Mouse (Mus musculus): Measurements from ENCODE around the gene Snx3.

- TF ChIP-seq CTCF (IDR thresholded peaks at IDR 0.05; ENCODE audit: insufficient read depth, low read depth, low read length) (no peak), POLR2A (IDR thresholded peaks at IDR 0.05; ENCODE audit: insufficient read depth, low read depth, low read length) (no peak)
Measured at GRCm38 (mm10) chr10:42537571-42538316, 35.9 kb downstream of the Snx3 start.
